Mouse (Mus musculus) G1E (cell line): ENCODE results near the gene Prtn3. TPM values are rescaled to one million over a fixed set of nuclear protein-coding genes. Genes with fewer than 3 reads are reported as not detected.

Source experiments
- ATAC-seq: 2 replicates; pipeline ENCODE4 v1.8.0; 2016; ENCODE audit warnings: mild to moderate bottlenecking; ENCODE audit not compliant: insufficient number of reproducible peaks, poor library complexity, low FRiP score, severe bottlenecking; ENCODE audit errors: extremely low read depth
- DNase-seq: peaks from one replicate; pipeline ENCODE4 v3.0.0; 2012; ENCODE audit warnings: low spot score
- H3K27me3 ChIP-seq: 2 replicates; pipeline ENCODE4 v1.6.1; 2012; ENCODE audit warnings: mild to moderate bottlenecking, low read length, inconsistent platforms; ENCODE audit not compliant: insufficient read depth
- H3K36me3 ChIP-seq: replicated peaks from 2 replicates; pipeline ENCODE3; 2012; ENCODE audit warnings: mild to moderate bottlenecking, inconsistent platforms
- H3K4me1 ChIP-seq: 2 replicates; pipeline ENCODE4 v1.6.1; 2012; ENCODE audit warnings: low read depth, low read length, inconsistent platforms, mixed read lengths; ENCODE audit not compliant: insufficient read depth
- H3K4me3 ChIP-seq: 2 replicates; pipeline ENCODE4 v1.5.1; 2012; ENCODE audit warnings: low read depth, mild to moderate bottlenecking, inconsistent platforms, low read length, moderate library complexity, mixed read lengths
- H3K9me3 ChIP-seq: replicated peaks from 2 replicates; pipeline ENCODE4 v1.6.1; 2012; ENCODE audit warnings: inconsistent platforms
- CTCF ChIP-seq: IDR thresholded peaks from 2 replicates; pipeline ENCODE4 v1.5.1; 2012; ENCODE audit warnings: low read depth, low read length, inconsistent platforms, mixed read lengths
- GATA1 ChIP-seq: IDR thresholded peaks from 2 replicates; pipeline ENCODE4 v1.6.1; 2012; ENCODE audit warnings: borderline replicate concordance, low read length, inconsistent platforms, mixed read lengths
- GATA2 ChIP-seq: IDR thresholded peaks from 2 replicates; pipeline ENCODE4 v1.6.1; 2012; ENCODE audit warnings: low read depth, low read length, inconsistent platforms, borderline replicate concordance
- POLR2AphosphoS5 ChIP-seq: IDR thresholded peaks from 2 replicates; pipeline ENCODE4 v1.6.1; 2012; ENCODE audit warnings: low read depth, low read length, inconsistent platforms; ENCODE audit not compliant: insufficient replicate concordance
- TAL1 ChIP-seq: conservative IDR thresholded peaks from 2 replicates; pipeline ENCODE4 v1.6.1; 2012; ENCODE audit warnings: low read depth, low read length, inconsistent platforms, mixed read lengths
- polyA plus RNA-seq: library from polyadenylated mRNA; stranded (reverse); fragments of >175 nt; gene quantifications from 2 replicates; pipeline ENCODE4 v1.2.3, GENCODE M21; 2012
- total RNA-seq, 2 experiments: library from RNA; stranded (forward) in 1 of 2; stranded (reverse) in 1 of 2; fragments of 200-1000 nt in 1 of 2; fragments of >200 nt in 1 of 2; fragmentation: Nextera tagmentation in 1 of 2; gene quantifications; 2 replicates each; pipeline ENCODE4 v1.2.3; 2014 to 2017

Prtn3 gene
- total and polyA plus RNA-seq, 3 experiments, result 0.49 to 2.0 TPM; not detected in 1

GRCm38 (mm10) chr10:79849941-79850628, 24.2 kb upstream of the Prtn3 start:
- H3K4me1 ChIP-seq, result peaks cover 44% of the 10 kb centered on the region
- DNase-seq (no peak), ATAC-seq (no peak)
- no peaks in the 10 kb centered on the region for H3K9me3 ChIP-seq
- TF ChIP-seq POLR2AphosphoS5 (no peak), TAL1 (no peak), GATA2 (no peak), CTCF (no peak), GATA1 (no peak)
- H3K27me3 ChIP-seq, result peaks cover 9% of the 10 kb centered on the region
- no peak overlapping the region for H3K4me3 ChIP-seq
- H3K36me3 ChIP-seq, result peaks cover 18% of the 10 kb centered on the region

DNA sequence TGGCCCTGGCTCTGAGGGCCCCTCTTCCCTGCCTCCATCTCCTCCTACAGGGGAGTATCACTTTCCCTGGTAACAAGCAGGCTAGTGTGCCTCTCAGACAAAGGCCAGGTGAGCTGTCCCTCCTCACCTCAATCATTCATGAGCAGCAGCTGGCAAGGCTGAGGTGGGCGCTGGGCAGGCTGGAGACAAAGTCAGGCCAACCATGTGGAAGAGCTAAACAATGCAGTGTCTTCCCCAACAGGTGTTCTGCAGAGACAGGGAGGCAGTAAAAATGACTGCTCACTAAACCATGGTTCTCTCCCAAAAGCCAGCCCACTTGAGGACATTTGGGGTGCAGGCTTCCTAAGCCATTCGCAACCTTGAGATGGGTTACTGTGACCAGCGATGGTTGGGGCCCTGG, 22.6 kb upstream of the Prtn3 start:
- DNase-seq (no peak), ATAC-seq (no peak)
- Histone ChIP-seq H3K36me3 (peaks cover 34% of the 10 kb centered on the region), H3K4me1 (peaks cover 51% of the 10 kb centered on the region), H3K27me3 (peaks cover 2% of the 10 kb centered on the region), H3K4me3 (peak overlapping the region; percentile 93; the same call in 1 of the 2 replicates), H3K9me3 (no peaks in the 10 kb centered on the region)
- TF ChIP-seq TAL1, result no peak
- no peak for TF ChIP-seq CTCF
- TF ChIP-seq GATA1, result no peak
- no peak for TF ChIP-seq GATA2
- no peak for TF ChIP-seq POLR2AphosphoS5

DNA sequence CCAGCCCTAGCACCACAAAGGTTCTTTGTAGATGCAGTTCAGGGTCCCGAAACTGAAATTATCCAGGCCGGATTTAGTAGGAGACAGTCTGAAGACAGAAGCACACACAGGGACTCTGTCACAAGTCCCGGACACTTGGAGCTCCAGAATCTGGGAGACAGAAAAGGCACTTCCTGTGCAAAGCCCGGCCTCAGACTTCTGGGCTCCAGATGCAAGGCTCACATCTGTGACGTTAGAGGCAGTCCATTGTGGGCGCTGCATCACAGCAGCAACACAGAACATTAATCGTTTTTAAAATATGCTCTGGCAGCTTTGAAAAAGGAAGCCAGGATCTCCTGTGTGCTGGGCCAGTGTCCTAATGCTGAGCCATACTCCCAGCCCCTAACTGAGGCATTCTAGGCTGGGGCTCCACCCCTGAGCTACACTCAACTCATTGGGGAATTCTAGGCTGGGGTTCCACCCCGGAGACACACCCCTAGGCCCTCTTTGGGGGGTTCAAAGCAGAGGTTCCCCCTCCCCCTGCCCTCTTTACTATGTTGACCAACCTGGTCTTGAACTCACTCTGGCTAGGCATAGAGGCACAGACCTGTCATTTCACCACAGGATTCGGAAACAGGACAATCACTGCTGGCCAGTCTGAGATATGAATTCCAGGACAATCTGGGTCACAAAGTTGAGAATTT, 22.0 kb upstream of the Prtn3 start:
- H3K9me3 ChIP-seq, result no peaks in the 10 kb centered on the region
- ATAC-seq (no peak), DNase-seq (no peak)
- no peaks in the 10 kb centered on the region for H3K27me3 ChIP-seq
- no peak for TF ChIP-seq GATA2
- no peak for TF ChIP-seq GATA1
- peaks cover 57% of the 10 kb centered on the region for H3K4me1 ChIP-seq
- H3K36me3 ChIP-seq, result peaks cover 40% of the 10 kb centered on the region
- peak overlapping the region; percentile 93; the same call in 1 of the 2 replicates for H3K4me3 ChIP-seq

DNA sequence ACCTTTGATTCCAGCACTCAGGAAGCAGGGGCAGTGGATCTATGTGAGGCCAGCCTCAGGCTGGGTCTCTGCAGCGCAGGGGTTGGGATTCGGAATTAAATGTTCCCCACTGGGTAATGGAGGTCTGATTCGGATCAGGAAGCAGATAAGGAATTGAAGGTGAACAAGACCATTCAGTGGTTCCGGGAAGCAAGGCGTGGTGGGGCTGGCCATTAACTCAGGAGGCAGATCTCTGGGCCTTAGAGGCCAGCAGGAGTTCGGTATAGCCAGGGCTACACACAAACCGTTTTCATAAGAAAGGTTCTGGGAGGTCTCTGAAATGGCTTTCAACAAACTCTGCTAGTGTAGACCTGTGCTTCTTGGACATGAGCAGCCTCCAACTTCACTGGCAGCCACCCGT, 21.4 kb upstream of the Prtn3 start:
- peak overlapping the region; percentile 93 for H3K4me3 ChIP-seq
- TF ChIP-seq TAL1 (no peak), GATA2 (no peak), CTCF (no peak)
- ATAC-seq (no peak), DNase-seq (no peak)
- no peaks in the 10 kb centered on the region for H3K27me3 ChIP-seq
- peaks cover 46% of the 10 kb centered on the region for H3K36me3 ChIP-seq
- no peaks in the 10 kb centered on the region for H3K9me3 ChIP-seq
- peaks cover 63% of the 10 kb centered on the region for H3K4me1 ChIP-seq

DNA sequence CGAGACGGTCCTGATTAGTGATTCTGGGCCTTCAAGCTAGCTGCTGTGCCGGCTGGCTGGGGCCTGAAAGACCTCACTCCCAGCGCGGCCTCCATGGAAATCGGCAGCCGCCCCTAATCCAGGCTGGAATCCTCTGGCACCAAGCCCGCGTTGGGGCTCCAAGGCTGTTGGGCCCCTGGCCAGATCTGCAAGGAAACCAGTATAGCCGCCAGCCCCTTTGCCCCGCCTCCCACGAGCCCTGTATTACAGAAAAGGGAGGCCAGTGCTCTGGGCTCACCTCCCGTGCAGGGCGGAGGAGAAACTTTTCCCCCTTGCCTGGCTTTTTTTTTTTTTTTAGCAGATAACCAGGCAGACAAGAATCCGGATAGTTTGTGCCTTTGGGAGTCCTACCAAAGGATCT, 20.9 kb upstream of the Prtn3 start:
- no peaks in the 10 kb centered on the region for H3K9me3 ChIP-seq
- peaks cover 51% of the 10 kb centered on the region for H3K36me3 ChIP-seq
- no peaks in the 10 kb centered on the region for H3K27me3 ChIP-seq
- ATAC-seq (no peak), DNase-seq (peak; percentile 75)
- peak overlapping the region; percentile 93 for H3K4me3 ChIP-seq
- H3K4me1 ChIP-seq, result peaks cover 68% of the 10 kb centered on the region
- TF ChIP-seq TAL1 (no peak), POLR2AphosphoS5 (no peak), CTCF (no peak), GATA1 (no peak), GATA2 (no peak)

DNA sequence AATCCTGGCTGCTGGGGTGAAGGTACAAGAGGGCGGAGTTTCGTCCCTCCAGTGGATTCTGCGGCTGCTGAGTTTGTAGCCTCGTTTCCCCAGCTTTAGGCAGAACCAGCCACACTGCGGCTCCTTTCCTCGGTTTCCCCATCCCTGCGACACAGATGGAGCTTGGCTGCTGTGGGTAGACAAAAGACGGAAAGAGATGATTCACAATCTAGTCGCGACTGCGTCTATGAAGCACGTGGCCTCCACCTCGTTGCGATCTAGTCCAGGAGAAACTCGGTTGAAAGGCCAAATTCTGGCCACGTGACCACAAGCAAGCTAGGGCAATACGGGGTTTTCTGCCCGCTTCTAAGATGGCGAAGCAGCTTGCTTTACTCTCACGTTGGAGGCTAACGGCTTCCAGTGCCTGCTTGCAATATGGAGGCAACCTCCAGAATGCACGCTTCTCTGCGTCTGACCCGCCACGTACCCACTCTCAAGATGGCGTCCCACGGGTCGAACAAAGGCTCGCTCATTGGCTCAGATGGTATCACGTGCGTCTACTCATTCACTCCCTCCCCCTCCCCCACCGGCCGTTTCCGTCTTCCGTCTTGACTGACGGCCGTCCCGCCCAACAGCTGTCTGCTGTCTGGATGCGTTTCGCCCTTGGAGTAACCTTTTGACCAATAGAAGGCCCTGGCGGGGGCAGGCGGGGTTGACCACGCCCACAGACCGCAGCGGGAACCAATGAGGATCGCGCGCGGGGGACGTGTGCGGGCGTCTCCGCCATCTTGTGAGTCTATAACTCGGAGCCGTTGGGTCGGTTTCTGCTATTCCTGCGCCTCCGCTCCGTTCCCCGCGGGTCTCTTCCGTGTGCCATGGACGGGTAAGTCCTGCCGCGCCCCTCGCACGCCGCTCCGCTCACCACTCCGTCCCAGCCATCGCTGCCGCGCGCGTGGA, 20.1 kb upstream of the Prtn3 start, which contains the start of gene Ptbp1:
Gene Ptbp1, plus strand, starts transcription at position 568 of the 936 bp plus-strand sequence.
- no peak for TF ChIP-seq GATA1
- TF ChIP-seq CTCF, result no peak
- TF ChIP-seq GATA2, result no peak
- TF ChIP-seq POLR2AphosphoS5, result no peak; the same call in 1 of the 2 replicates
- no peak for TF ChIP-seq TAL1
- DNase-seq (peak; percentile 98), ATAC-seq (peak; percentile 81)
- H3K4me1 ChIP-seq, result peaks cover 76% of the 10 kb centered on the region
- no peaks in the 10 kb centered on the region for H3K9me3 ChIP-seq
- H3K27me3 ChIP-seq, result no peaks in the 10 kb centered on the region
- H3K4me3 ChIP-seq, result peak within 1 kb of the TSS; percentile 93
- H3K36me3 ChIP-seq, result peaks cover 59% of the 10 kb centered on the region
